Mouse (Mus musculus): Measurements from ENCODE around the gene Cir1. TPM values are rescaled to one million over a fixed set of nuclear protein-coding genes. Genes with fewer than 3 reads are reported as not detected.

Cir1 gene
- total RNA-seq, 2 experiments from 2014 or later, result 12.4 to 13.8 TPM

DNA sequence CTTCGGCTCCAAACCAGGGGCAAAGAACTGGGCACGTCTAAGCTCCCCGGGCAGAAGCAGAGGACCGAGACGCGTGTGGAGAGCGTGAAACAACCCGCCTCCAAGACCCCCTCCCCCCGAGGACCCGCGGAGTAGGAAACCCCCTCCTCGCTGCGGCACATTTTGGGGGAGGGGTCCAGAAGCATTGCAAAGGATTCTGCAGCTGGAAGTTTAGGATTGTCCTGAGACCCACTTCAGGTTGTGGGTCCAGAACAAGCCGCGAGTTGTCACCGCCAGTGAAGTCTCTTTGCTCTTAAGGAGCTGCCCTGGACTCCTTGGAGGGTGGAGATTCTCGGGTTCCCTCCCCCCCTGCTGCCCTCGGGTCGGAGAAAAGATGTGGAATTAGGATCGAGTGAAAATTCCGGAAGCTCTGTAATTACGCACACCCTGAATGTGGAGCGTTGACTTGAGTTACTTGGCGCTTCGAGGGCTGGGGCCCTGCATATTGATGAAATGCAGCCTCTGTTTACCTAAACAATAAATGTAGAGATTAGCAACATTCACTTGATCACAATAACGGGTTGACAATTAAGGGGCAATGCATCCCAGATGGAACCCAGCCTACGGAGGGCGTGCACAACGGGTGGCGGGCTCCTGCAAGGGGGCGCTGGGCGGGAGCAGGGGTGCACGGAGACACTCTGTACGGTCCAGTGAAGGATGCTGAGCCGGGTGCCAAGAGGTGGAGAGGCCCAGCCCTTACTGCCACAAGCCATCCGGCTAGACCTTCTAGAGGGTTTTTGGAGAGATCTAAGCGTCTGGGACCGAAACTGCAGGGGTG is 48.5 kb downstream of the Cir1 start:
- no peak for DNase-seq
- intact Hi-C loops (cut with DNase I; ENCODE audit: low total_unique reads), result no loop called here

DNA sequence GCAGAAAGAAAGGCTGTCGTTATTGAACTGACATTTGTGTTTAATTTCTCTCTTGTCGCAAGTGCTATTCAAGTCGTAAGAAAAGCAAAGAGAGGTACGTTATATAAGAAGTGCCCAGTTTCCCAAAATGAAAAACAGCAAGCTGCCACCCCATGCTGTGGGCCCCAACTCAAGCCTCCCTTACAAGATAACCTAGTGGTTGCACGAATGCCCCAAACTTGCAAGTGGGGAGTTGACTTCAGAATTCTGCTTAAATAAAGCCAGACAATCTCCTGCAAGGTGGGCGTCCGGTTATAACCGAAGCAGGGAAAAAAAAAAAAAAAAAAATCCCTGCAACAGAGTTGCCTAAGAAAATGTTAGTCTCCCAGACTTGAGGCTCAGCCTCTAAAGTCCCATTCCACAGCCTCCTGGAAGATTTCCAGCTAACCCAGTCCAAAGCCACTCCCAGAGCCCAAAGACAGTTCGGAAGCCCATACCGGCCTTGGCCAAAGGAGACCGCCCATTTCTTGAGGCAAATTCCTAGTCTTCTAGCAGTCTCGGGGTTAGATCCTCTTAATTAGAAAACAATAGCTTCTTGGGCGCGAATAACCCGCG is 49.2 kb downstream of the Cir1 start:
- DNase-seq, result no peak
- intact Hi-C loops (cut with DNase I; ENCODE audit: low total_unique reads), result no loop called here

DNA sequence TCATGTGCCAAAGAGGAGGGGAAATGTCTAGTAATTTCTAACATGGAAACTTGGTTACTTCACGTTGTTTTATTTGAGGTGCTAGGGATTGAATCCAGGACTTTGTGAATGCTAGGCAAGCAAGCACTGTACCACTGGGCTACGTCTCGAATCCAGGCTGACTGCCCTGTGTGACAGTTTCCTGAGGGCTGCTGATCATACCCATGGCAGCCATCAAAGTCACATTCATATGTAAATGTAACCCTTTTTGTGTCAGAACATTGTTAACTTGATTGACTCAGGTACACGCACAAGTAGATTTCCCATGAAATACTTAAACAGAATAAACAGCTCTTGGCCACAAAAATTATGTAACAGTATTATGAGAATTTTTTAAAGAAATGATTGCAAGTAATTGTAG is 63.8 kb downstream of the Cir1 start:
- DNase-seq, result no peak
- intact Hi-C loops (cut with DNase I; ENCODE audit: low total_unique reads), result no loop called here

DNA sequence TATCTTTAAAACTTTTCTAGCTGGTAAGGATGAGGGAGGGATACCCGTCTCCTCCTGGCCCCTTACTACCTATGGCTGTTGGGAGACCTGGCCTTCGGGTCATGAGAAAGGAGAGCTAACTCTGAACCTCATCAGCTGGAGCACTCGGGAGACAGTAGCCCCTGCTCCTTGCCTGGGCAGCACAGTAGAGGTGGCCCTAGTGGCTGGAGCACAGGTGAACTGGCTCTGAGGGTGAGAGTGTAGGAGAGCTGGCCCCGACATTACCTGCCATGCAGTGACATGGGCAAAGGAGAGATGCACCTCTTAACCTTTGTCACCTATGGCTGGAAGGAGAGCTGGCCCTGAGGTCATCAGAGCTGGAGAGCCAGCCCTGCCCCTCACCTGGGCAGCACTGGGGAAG is 71.2 kb downstream of the Cir1 start:
- intact Hi-C loops (cut with DNase I; ENCODE audit: low total_unique reads), result no loop called here
- DNase-seq, result no peak

Other genes starting within 250 kb of the Cir1 start
- 10 to 100 TPM; 97.2 to 98.5 TPM for gene Ola1, start 93.8 kb downstream of the Cir1 start, total RNA-seq (2021)
- gene Sp9, start 40.8 kb downstream of the Cir1 start, total RNA-seq (2021), result not detected
- gene Scrn3, start 100 bp downstream of the Cir1 start, total RNA-seq (2021), result 10 to 100 TPM; 26.8 to 28.6 TPM
- gene Gpr155, start 73.9 kb upstream of the Cir1 start, total RNA-seq (2021), result 10 to 100 TPM; 10.9 to 12.0 TPM
- 10 to 100 TPM; 17.4 to 19.8 TPM for gene Wipf1, start 217.0 kb upstream of the Cir1 start, total RNA-seq (2021)

All from gastrocnemius, postnatal 14 days (tissue).